Mouse (Mus musculus) erythroblast, embryonic 14.5 days (primary cell): Measurements from ENCODE around the gene Slc43a2.

Experiments used
- GATA1 ChIP-seq: IDR thresholded peaks from 2 replicates; pipeline ENCODE4 v1.6.1; 2012; ENCODE audit warnings: low read length, inconsistent platforms, mixed read lengths
- TAL1 ChIP-seq: IDR thresholded peaks from 3 replicates; pipeline ENCODE4 v1.6.1; 2012; ENCODE audit warnings: low read length, inconsistent platforms, mixed read lengths

DNA sequence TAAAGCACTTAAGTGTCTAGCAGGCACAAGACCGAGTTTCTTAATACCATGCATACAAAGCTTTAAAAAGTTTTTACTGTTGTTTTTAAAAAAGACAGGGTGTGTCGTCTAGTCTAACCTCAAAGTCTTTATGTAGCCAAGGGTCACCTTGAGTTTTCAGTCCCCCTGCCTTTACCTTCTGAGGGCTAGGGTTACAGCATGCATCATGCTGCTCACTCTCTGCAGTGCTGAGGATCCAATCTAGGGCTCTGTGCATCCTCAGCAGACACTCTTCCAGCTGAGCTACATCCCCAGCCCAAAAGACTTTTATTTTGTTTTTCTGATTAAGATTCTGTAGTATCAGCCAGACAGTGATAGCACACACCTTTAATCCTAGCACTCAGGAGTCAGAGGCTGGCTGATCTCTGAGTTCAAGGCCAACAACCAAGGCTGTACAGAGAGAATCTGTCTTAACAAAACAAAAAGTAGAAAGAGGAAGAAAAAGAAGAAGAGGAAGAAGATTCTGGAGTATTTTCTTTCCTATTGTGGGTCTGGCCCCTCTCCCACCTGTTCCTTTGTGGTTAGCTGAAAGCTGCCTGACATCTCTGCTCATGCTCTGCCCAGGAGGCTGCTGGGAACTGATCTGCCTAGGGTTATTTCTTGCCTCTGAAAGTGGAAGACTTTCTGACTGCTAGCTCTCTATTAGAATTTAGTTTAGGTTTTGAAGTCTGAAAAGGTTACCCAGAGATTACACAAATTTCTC lies 91.3 kb downstream of the Slc43a2 start:
- TF ChIP-seq GATA1 (no peak), TAL1 (no peak)
